Mouse (Mus musculus): ENCODE data around the gene Lamtor2. TPM values are rescaled to one million over a fixed set of nuclear protein-coding genes. Genes with fewer than 3 reads are reported as not detected.

The Lamtor2 gene
- polyA plus RNA-seq (2014; fragmentation: Illumina TruSeq; extraction: RNeasy Lipid Tissue Mini Kit (QIAGEN cat#74804); ENCODE audit: low read depth, low replicate concordance): 10.5 TPM

GRCm38 (mm10) chr3:88552676-88553524 is at the start of gene Lamtor2:
TSS of gene Lamtor2 (minus strand) at chr3:88553074.

DNA sequence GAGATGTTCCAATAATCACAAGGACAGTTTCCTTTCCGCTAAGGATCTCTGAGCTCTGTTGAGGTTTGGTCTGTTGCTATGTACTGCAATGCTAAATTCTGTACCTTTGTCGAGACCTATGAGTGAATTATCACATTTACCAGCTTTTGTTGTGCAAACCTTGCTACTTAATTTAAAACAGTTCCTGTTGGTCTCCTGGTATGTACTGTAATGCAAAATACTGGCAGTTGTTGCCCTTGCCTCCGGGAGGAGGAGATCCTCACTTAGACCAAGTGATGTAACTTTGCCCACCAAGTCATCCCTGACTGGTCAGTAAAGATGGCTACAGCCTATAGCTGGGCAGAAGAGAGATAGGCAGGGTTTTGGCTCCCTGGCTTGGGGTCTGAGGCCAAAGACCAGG is 22.7 kb upstream of the Lamtor2 start, which contains the start of gene Ssr2:
TSS of gene Ssr2 (plus strand) at position 337 of the 400 bp plus-strand sequence.

DNA sequence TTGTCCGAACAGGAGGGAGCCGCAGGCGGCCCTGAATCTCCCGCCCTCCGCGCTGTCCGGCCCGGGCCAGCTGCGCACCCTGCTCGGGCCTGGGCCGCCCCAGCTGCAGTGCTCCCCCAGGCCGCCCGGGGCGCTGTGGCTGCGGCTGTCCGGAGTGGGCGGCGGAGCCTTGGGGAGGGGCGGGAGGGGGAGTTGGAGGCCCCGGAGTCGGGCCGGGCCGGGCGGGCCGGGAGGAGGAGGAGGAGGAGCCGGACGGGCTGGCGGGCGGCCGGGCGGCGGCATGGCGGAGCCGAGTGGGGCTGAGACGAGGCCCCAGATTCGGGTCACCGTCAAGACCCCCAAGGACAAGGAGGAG is 628 bp upstream of the Lamtor2 start, which contains the start of gene Ubqln4:
TSS of gene Ubqln4 (plus strand) at position 234 of the 355 bp plus-strand sequence.

GRCm38 (mm10) chr3:88548180-88548917 is 4.5 kb downstream of the Lamtor2 start, which contains the start of gene Rab25:
TSS of gene Rab25 (minus strand) at chr3:88548300.

DNA sequence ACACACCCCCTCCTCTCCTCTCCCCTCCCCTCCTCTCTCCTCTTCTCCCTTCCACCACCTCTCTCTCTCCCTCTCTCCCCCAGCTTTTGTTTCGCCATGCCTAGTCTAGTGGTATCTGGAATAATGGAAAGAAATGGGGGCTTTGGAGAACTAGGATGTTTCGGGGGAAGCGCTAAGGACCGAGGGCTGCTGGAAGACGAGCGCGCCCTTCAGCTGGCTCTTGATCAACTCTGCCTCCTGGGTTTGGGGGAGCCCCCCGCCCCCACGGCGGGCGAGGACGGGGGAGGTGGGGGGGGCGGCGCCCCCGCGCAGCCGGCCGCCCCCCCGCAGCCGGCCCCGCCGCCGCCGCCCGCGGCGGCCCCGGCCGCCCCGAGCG is 20.6 kb downstream of the Lamtor2 start, which contains the start of gene Mex3a:
TSS of gene Mex3a (plus strand) at position 97 of the 376 bp plus-strand sequence.

GRCm38 (mm10) chr3:88509692-88510420 is 43.0 kb downstream of the Lamtor2 start, which contains the start of gene Lmna:
TSS of gene Lmna (minus strand) at chr3:88509956.

Other genes with a start within 250 kb of the Lamtor2 start
- 8.8 TPM for gene Glmp, start 228.1 kb downstream of the Lamtor2 start, polyA plus RNA-seq (2014; fragmentation: Illumina TruSeq; extraction: RNeasy Lipid Tissue Mini Kit (QIAGEN cat#74804); ENCODE audit: low read depth, low replicate concordance)
- 0.21 TPM for gene Tmem79, start 216.9 kb downstream of the Lamtor2 start, polyA plus RNA-seq (2014; fragmentation: Illumina TruSeq; extraction: RNeasy Lipid Tissue Mini Kit (QIAGEN cat#74804); ENCODE audit: low read depth, low replicate concordance)
- gene Smg5, start 216.8 kb downstream of the Lamtor2 start, polyA plus RNA-seq (2014; fragmentation: Illumina TruSeq; extraction: RNeasy Lipid Tissue Mini Kit (QIAGEN cat#74804); ENCODE audit: low read depth, low replicate concordance): 6.5 TPM
- not detected for gene Paqr6, start 188.5 kb downstream of the Lamtor2 start, polyA plus RNA-seq (2014; fragmentation: Illumina TruSeq; extraction: RNeasy Lipid Tissue Mini Kit (QIAGEN cat#74804); ENCODE audit: low read depth, low replicate concordance)
- 0.74 TPM for gene Bglap3, start 180.3 kb downstream of the Lamtor2 start, polyA plus RNA-seq (2014; fragmentation: Illumina TruSeq; extraction: RNeasy Lipid Tissue Mini Kit (QIAGEN cat#74804); ENCODE audit: low read depth, low replicate concordance)
- gene Bglap2, start 174.4 kb downstream of the Lamtor2 start, polyA plus RNA-seq (2014; fragmentation: Illumina TruSeq; extraction: RNeasy Lipid Tissue Mini Kit (QIAGEN cat#74804); ENCODE audit: low read depth, low replicate concordance): not detected
- not detected for gene Bglap, start 168.6 kb downstream of the Lamtor2 start, polyA plus RNA-seq (2014; fragmentation: Illumina TruSeq; extraction: RNeasy Lipid Tissue Mini Kit (QIAGEN cat#74804); ENCODE audit: low read depth, low replicate concordance)
- gene Pmf1, start 142.7 kb downstream of the Lamtor2 start, polyA plus RNA-seq (2014; fragmentation: Illumina TruSeq; extraction: RNeasy Lipid Tissue Mini Kit (QIAGEN cat#74804); ENCODE audit: low read depth, low replicate concordance): 5.1 TPM
- gene Slc25a44, start 127.9 kb downstream of the Lamtor2 start, polyA plus RNA-seq (2014; fragmentation: Illumina TruSeq; extraction: RNeasy Lipid Tissue Mini Kit (QIAGEN cat#74804); ENCODE audit: low read depth, low replicate concordance): 17.7 TPM
- 46.1 TPM for gene Sema4a, start 91.9 kb downstream of the Lamtor2 start, polyA plus RNA-seq (2014; fragmentation: Illumina TruSeq; extraction: RNeasy Lipid Tissue Mini Kit (QIAGEN cat#74804); ENCODE audit: low read depth, low replicate concordance)
- 2.5 TPM for gene Lmna, start 43.1 kb downstream of the Lamtor2 start, polyA plus RNA-seq (2014; fragmentation: Illumina TruSeq; extraction: RNeasy Lipid Tissue Mini Kit (QIAGEN cat#74804); ENCODE audit: low read depth, low replicate concordance)
- 0.05 TPM for gene Mex3a, start 20.7 kb downstream of the Lamtor2 start, polyA plus RNA-seq (2014; fragmentation: Illumina TruSeq; extraction: RNeasy Lipid Tissue Mini Kit (QIAGEN cat#74804); ENCODE audit: low read depth, low replicate concordance)
- not detected for gene Rab25, start 4.8 kb downstream of the Lamtor2 start, polyA plus RNA-seq (2014; fragmentation: Illumina TruSeq; extraction: RNeasy Lipid Tissue Mini Kit (QIAGEN cat#74804); ENCODE audit: low read depth, low replicate concordance)
- 12.4 TPM for gene Ubqln4, start 684 bp upstream of the Lamtor2 start, polyA plus RNA-seq (2014; fragmentation: Illumina TruSeq; extraction: RNeasy Lipid Tissue Mini Kit (QIAGEN cat#74804); ENCODE audit: low read depth, low replicate concordance)
- 37.9 TPM for gene Ssr2, start 22.8 kb upstream of the Lamtor2 start, polyA plus RNA-seq (2014; fragmentation: Illumina TruSeq; extraction: RNeasy Lipid Tissue Mini Kit (QIAGEN cat#74804); ENCODE audit: low read depth, low replicate concordance)
- gene Arhgef2, start 52.9 kb upstream of the Lamtor2 start, polyA plus RNA-seq (2014; fragmentation: Illumina TruSeq; extraction: RNeasy Lipid Tissue Mini Kit (QIAGEN cat#74804); ENCODE audit: low read depth, low replicate concordance): 1.5 TPM
- gene Rxfp4, start 100.1 kb upstream of the Lamtor2 start, polyA plus RNA-seq (2014; fragmentation: Illumina TruSeq; extraction: RNeasy Lipid Tissue Mini Kit (QIAGEN cat#74804); ENCODE audit: low read depth, low replicate concordance): not detected
- gene Khdc4, start 132.7 kb upstream of the Lamtor2 start, polyA plus RNA-seq (2014; fragmentation: Illumina TruSeq; extraction: RNeasy Lipid Tissue Mini Kit (QIAGEN cat#74804); ENCODE audit: low read depth, low replicate concordance): 40.6 TPM
- gene Rit1, start 163.8 kb upstream of the Lamtor2 start, polyA plus RNA-seq (2014; fragmentation: Illumina TruSeq; extraction: RNeasy Lipid Tissue Mini Kit (QIAGEN cat#74804); ENCODE audit: low read depth, low replicate concordance): 4.7 TPM
- 3.5 TPM for gene Syt11, start 222.1 kb upstream of the Lamtor2 start, polyA plus RNA-seq (2014; fragmentation: Illumina TruSeq; extraction: RNeasy Lipid Tissue Mini Kit (QIAGEN cat#74804); ENCODE audit: low read depth, low replicate concordance)

Data from liver, adult 10 weeks (tissue).